Mouse (Mus musculus): Measurements from ENCODE around the gene Spef1. TPM values are rescaled to one million over a fixed set of nuclear protein-coding genes. Genes with fewer than 3 reads are reported as not detected.
A peak's percentile ranks its signal among the peaks of the same experiment; 100 is the strongest.

Spef1 gene
- polyA plus RNA-seq, 1 experiment from 2014 or later, result 1.4 TPM

- DNase-seq (ENCODE audit: low spot score), result no peak
Observed at GRCm38 (mm10) chr2:131175286-131175944, 11.7 kb downstream of the Spef1 start.

- peak; percentile 86 for DNase-seq (ENCODE audit: low spot score)
Observed at GRCm38 (mm10) chr2:131174700-131175099, 12.4 kb downstream of the Spef1 start.

- no peak for DNase-seq (ENCODE audit: low spot score)
Observed at GRCm38 (mm10) chr2:131172322-131172721, 14.8 kb downstream of the Spef1 start.

- DNase-seq (ENCODE audit: low spot score), result peak; percentile 20
Observed at GRCm38 (mm10) chr2:131171401-131172104, 15.5 kb downstream of the Spef1 start.

- no peak for DNase-seq (ENCODE audit: low spot score)
Observed at GRCm38 (mm10) chr2:131170936-131171335, 16.1 kb downstream of the Spef1 start.

- DNase-seq (ENCODE audit: low spot score), result no peak
Observed at GRCm38 (mm10) chr2:131168914-131169313, 18.2 kb downstream of the Spef1 start.

GRCm38 (mm10) chr2:131167984-131168383 is 19.1 kb downstream of the Spef1 start:
- no peak for DNase-seq (ENCODE audit: low spot score)

- no peak for DNase-seq (ENCODE audit: low spot score)
Observed at GRCm38 (mm10) chr2:131166172-131166571, 20.9 kb downstream of the Spef1 start.

DNA sequence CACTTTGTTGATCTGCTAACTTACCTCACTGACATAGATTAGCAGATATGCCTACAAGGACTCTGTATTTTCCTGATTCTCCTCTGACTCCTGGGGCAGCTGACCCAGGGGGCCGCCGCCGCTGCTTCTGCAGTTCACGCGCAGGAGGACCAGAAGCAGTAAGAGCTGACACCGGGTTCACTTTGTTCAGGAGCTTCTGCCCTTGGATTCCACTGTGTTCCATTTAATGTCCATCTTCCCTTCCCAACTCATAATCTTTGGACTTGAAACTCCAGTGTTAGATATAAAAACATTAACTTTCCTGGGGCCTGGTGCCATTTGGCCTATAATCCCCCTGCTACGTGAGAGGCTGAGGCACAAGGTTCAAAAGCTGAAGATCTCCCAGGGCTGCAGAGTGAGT is 23.2 kb downstream of the Spef1 start:
- no peak for DNase-seq (ENCODE audit: low spot score)

GRCm38 (mm10) chr2:131160671-131161111 is 26.4 kb downstream of the Spef1 start:
- no peak for DNase-seq (ENCODE audit: low spot score)

GRCm38 (mm10) chr2:131159938-131160581 is 27.0 kb downstream of the Spef1 start, which contains the start of gene 1700037H04Rik:
Gene 1700037H04Rik, minus strand, starts transcription at chr2:131160081.
- DNase-seq (ENCODE audit: low spot score), result peak; percentile 98

DNA sequence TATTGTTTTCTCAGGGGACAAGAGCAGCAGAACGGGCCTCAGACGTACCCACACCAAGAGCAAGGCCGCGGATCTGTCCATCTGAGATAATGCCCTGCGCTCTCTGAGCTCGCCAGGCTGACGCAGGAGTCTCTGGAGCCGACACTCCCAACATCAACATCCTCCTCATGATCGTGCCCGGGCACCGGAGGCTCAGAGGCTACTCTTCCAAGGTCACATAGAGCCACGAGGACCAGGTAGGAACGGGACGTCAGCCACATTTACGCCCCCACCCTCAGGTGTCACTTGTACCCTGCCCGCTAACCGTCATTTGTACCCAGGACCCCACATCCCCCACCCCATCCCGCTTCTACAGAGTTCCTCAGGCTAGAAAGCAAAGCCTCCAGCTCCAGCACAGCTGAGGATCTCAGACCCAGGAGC is 27.6 kb downstream of the Spef1 start:
- DNase-seq (ENCODE audit: low spot score), result no peak

- DNase-seq (ENCODE audit: low spot score), result no peak
Observed at GRCm38 (mm10) chr2:131156987-131157386, 30.1 kb downstream of the Spef1 start.

DNA sequence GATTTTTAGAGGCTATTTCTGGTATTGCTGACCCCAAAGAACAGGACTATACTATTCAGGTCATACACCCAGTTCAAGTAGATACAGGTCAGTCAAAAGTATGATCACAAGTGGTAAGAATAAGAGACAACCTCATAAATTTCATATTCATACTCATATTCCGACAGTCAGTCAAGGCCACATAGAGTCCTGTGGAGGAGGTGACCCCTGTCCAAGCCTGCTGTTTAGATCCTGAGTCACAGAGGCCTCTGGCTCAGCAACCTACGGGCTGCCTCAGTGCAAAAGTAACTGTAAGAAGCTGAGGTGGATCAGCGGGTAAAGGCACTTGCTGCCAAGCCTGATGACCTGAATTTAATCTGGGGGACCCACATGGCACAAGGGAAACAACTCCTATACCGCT is 33.0 kb downstream of the Spef1 start:
- no peak for DNase-seq (ENCODE audit: low spot score)

GRCm38 (mm10) chr2:131152166-131152730 is 34.8 kb downstream of the Spef1 start:
- DNase-seq (ENCODE audit: low spot score), result no peak

GRCm38 (mm10) chr2:131149254-131149578 is 37.9 kb downstream of the Spef1 start:
- no peak for DNase-seq (ENCODE audit: low spot score)

DNA sequence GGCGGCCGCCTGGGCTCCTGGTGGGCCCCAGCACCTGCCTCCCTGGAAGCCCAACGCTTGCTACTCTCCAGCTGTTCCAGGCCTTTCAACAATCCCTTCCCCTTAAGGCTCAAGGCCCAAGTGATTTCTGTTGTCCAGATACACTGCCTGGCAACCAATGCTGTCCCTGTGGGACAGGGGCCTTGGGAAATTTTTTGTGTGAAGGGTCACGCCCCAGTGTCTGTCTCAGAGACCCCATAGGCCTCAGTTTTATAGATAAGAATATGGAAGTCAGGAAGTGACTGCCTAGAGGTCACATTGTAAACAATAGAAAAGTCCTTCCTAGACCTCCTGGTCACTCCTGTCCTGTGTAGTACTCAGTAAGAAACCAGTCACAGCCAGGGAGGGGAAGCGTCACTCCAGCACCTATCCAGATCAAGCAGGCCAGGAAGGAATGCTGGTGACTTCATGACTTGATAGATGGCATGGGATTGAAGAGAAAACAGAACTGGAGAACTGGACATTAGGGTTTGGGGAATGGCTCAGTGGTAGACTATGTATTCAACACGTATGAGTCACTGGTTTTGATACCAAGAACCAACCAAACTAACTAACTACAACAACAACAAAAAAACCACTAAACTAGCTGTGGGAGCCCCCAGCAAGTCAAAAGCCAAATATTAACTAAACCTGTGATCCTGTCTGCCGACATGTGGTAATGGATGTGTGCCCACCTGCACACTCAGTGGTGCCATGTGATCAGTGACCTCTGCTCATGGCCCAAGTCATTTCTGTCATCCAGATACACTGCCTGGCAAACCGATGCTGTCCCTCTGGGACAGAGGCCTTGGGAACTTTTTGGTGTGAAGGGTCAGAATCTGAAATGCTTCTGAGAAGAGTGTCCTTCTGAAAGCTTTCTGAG is 38.5 kb downstream of the Spef1 start:
- DNase-seq (ENCODE audit: low spot score), result no peak

DNA sequence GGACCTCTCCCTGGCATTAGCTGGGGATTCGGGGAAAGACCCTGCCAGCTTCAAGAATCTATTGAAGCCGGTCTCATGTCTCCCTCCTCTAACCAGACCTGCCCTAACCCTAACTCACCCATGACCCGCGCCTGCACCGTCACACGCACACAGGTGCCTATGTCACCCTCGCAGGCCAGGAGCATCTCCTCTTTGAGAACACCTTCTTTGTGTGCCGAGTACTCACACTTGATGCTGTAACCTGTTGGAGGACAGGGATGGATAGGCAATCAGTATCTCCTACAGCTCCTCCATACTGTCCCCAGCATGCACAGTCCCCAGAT is 40.1 kb downstream of the Spef1 start:
- no peak for DNase-seq (ENCODE audit: low spot score)

DNA sequence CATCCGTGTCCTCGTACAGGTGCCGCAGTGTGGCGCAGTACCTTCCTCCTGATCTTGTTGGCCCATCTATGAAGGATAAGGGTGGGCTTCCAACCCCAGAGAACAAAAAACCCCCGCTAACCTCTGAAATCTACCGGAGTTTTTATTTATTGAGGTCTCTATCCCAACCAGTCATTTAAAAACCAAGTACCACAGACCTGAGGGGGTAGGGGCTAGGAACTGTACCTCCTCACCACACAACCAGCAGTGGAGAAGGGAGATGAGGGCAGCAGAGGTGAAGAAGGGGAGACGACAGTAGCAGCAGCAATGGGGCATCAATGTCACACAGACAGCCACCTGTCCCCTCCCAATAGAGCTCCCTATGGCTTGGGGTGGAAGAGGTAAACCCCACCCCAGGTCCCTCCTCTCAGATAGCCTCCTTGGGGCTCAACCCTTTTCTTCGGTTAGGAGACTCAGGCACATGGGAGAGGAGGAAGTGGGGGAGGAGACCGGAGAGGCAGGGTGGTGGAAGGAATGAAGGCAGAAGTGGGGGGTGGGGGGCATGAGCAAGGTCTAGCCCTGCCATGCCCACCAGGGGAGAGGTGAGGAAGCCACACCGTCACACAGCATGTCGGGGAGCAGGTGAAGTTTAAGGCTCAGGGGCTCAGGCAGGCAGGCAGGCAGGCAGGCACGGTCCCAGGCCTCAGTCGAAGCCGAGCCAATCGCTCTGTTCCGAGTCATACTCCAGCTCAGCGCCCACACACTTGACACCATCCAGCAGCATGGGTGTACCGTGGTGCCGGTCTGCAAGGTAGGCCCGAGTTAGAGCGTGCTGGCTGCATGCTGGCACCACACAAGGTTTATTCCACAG is 40.7 kb downstream of the Spef1 start:
- DNase-seq (ENCODE audit: low spot score), result no peak

DNA sequence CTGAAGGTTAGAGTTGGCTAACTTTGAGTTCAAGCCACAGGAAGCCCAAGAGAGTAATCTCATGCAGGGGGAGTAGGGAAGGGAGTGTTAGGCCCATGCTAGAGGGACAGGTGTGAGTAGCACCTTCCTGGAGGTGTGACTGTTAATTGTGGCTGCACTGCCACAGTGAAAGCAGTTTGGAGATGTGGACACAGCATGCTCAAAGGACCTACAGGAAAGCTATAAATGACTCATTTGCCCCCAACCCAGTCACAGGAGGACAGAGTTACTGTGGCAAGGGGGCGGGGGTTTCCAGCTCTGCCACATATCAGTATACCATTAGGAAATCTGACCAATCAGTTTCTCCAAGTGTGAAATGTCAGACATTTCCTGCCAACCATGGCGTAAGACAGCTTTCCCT is 41.5 kb downstream of the Spef1 start:
- DNase-seq (ENCODE audit: low spot score), result no peak
